Mouse (Mus musculus): ENCODE measurements at regions not wholly inside any gene's neighbourhood (a gene's known extent, or its start where the extent isn't known, plus 50 kb on each side); places are given as distances from the start of the nearest gene placed in this dataset.
"Not testable (repeated sequence)": the region's sequence is repeated elsewhere in the genome, so short reads cannot be mapped to it uniquely, and the experiment has no call there.

GRCm38 (mm10) chr2:48315306-48315705 is 498.6 kb upstream of the Acvr2a start:
- DNase-seq, result no peak

DNA sequence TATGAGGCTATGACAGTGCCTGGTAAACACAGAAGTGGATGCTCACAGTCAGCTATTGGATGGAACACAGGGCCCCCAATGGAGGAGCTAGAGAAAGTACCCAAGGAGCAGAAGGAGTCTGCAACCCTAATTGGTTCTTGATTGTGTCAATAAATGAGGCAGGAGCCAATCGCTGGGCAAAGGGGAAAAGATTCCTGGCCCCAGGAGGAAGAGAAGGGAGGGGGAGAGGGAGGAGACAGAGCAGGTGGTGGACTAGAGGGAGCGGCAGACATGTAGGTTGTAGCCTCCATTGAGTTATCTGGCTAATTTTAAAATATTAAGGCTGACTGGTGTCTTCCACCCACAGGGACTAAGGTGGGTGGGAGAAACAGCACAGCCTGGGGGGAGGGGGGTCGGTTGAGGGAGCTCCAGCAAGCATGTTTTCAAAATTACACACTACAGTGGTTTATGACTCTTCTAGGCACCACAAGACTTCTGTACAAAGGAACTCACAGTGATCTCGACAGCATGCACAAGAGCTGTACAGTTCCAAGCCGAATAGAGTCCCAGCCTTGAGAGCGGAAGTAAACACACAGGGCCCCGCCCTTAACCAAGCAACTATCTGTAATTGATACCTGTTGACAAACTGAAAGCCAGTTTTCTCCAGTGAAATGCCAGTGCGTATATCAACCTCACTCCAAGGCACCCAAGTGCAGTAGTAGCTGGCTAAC is 497.6 kb upstream of the Acvr2a start:
- DNase-seq, result no peak

- DNase-seq, result no peak
Measured at GRCm38 (mm10) chr2:48317821-48318220, 496.1 kb upstream of the Acvr2a start.

DNA sequence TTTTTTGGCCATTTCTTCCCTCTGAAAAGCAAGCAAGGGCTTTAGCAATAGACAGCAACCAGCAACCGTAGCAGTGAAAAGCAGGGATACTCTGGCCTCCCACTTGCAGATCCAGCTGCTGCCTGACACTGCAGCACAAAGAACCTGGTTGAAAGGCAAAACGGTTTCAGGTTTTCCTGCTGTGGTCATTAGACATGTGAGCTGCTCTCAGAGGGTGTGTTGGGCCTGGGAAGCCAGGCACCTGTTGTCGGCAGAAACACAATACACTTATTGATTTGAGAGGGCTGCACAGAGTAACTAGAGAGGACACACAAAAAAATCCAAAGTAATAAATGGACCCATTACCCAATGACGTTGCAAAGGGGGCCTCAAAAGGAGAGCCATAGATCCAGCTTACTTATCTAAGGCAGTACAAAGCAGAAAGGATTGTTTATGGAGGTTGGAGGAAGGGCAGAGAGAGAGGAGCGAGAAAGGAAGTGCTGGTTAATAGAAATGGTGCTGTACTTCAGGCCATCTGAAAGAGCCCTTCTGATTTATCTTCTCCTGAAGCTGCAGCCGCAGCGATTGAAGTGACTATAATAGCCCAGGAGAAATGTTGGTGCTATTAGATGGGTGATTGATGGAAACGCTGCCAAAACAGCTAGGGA is 495.4 kb upstream of the Acvr2a start:
- DNase-seq, result no peak

DNA sequence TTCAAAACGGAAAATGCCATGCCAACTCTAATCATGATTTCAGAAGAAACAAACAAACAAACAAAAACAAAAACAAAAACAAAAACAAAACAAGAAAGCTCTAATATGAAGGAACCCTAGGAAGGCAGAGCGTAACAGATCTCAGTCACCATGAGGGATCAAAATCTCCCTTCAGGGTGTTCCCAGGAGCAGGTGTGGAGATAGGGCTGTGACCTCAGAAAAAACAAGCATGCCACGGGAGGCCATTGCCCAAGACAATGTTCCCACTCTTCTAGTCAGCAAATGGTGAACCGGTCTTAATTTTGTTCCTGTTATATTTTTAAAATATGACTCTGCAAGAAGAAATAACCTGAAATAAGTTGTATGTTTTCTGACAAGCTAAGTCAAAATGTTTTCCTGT is 492.4 kb upstream of the Acvr2a start:
- no peak for DNase-seq

GRCm38 (mm10) chr2:48322278-48322677 is 491.6 kb upstream of the Acvr2a start:
- no peak for DNase-seq

- DNase-seq, result no peak
Measured at GRCm38 (mm10) chr2:48328204-48328603, 485.7 kb upstream of the Acvr2a start.

DNA sequence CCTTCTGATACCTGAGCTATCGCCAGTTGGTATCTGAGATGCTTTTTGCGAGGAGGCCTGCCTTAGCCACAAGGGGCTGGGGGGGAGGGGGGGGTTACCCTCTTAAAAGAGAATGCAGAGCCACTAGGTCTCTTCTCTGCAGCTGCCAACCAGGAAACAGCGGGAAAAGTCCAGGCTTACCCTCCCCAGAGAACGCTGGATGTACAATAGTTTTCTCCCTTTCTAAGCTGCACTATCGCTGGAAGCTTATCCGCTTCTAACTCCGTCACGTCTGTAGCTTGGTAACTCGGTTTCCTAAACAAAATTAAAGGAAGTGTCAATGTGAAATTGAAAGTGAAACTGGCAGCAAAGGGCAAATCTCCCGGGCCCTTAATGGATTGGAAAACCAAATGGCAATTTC is 481.1 kb upstream of the Acvr2a start:
- DNase-seq, result no peak

- no peak for DNase-seq
Measured at GRCm38 (mm10) chr2:48348021-48348420, 465.9 kb upstream of the Acvr2a start.

DNA sequence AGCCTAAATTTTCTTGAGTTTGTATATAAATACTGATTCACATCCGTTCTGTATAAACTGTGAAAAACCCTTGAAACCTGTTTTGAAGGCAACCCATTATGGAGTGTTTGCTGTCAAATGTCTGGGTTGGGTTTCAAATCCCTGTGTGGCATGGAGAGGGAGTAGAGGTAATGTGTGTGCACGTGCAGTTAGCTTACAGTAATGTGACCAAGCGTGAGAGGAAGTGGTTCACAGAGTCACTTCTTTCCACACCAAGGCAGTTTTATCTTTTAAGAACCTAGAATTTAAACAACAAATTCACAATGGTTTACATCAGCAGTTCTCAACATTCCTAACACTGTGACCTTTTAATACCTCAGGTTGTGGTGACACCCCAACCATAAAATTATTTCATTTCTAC is 464.1 kb upstream of the Acvr2a start:
- DNase-seq, result no peak

- DNase-seq, result no peak
Measured at GRCm38 (mm10) chr2:48350206-48350605, 463.7 kb upstream of the Acvr2a start.

DNA sequence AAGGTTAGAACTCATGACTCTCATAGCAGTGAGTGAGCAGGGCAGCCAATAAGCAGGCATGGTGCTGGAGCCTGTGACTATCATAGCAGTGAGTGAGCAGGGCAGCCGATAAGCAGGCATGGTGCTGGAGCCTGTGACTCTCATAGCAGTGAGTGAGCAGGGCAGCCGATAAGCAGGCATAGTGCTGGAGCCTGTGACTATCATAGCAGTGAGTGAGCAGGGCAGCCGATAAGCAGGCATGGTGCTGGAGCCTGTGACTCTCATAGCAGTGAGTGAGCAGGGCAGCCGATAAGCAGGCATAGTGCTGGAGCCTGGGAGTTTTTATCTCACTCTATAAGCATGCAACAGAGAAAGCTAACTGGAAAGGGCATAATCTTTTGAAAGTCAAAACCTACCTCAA is 442.3 kb upstream of the Acvr2a start:
- DNase-seq, result not testable (repeated sequence)

DNA sequence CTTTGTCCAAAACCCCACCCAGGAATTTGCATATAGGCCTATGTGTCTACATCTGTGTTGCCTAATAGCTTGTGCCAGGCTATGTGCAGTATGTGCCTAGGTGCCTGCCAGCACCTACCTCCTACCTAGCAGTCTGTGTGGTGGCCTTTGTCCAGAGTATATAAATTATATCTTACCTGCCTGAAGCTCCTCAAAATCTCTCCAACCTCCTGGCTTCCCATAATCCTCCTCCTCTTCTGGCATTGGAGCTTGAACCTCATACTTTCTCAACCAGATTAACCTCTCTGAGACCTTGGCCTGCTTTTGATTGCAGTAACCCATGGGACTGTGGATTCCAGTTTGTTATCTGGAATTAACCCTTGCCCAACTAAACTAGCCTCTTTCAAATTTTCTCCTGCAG is 440.8 kb upstream of the Acvr2a start:
- no peak for DNase-seq

DNA sequence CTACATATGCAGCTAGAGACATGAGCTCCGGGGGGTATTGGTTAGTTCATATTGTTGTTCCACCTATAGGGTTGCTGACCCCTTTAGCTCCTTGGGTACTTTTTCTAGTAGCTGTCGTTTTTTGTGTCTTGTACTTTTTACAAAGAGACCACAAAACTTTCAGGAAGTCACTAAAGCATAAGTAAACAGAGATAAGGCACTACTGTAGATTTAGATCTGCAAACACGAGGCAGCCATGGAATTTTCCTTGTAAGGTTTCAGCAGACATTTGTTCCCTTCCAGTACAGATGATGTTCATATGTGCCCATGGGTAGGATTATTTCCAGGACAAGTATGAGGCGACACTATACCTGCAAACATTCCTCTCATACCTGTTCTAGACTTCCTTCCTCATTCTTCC is 439.6 kb upstream of the Acvr2a start:
- no peak for DNase-seq

GRCm38 (mm10) chr2:48378160-48378559 is 435.7 kb upstream of the Acvr2a start:
- no peak for DNase-seq

DNA sequence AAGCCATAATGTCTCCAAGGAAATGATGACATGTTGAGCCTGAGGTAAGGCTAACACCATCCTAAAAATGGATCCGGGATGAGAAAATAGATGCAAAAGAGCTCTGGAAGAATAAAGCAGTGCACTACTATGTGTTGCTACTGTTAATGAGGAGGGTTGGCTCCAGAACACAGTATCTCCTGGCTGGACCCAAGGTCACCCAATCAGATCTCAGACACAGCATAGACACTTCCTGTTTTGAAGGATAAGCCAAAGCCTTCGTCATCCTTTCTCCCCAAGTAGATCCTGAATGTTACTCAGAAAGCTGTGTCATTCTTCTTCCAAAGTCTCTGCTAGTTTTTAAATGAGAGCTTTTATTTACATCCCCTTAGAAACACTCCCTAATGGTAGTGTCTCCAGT is 435.2 kb upstream of the Acvr2a start:
- DNase-seq, result no peak

DNA sequence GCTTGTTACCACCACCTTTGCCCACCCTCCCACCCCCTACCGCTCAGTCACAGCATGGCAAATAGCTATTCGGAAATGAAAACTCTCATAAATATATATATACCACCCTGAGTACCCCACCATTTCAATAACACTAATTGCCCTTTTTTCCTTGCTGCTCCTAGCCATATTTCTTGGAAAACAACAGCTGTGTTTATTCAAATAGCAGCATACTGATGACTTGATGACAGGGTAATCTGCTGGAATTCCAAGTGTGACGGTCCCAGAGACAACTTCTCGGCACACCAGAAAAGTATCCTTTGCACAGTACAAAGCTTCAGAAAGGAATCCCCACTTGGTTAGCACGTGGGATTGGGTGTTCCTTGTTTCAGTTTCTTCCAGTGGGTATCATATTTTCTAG is 433.8 kb upstream of the Acvr2a start:
- DNase-seq, result no peak

GRCm38 (mm10) chr2:48380786-48381185 is 433.1 kb upstream of the Acvr2a start:
- DNase-seq, result no peak

DNA sequence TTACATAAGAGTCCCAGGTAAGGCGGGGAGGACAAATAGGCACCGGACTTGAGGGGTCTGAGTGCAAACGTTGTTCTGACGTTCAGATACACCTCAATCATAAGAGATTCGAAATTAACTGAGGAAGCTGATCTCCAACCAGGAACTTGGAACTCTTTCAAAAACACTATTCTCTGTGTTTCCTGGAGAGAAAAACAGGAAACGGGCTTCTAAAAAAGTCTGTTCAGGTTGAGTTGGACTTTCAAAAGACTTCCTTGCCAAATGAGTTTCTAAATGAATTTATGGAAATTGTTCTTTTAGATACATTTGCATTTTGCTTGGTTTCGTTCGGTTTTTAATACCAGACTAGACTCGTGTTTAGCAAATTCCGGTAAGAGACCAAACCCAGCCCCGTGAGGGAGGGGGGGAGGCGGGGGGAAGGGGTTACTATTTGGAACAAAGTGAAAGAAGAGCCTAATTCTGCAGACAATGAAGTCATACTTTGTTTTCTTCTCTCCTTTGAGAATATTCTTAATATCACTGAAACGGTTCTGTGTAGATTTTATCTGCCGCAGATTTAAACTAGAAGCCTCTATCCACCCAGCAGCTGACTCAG is 432.3 kb upstream of the Acvr2a start:
- DNase-seq, result peak in 1 of 2 experiments; percentile 3

DNA sequence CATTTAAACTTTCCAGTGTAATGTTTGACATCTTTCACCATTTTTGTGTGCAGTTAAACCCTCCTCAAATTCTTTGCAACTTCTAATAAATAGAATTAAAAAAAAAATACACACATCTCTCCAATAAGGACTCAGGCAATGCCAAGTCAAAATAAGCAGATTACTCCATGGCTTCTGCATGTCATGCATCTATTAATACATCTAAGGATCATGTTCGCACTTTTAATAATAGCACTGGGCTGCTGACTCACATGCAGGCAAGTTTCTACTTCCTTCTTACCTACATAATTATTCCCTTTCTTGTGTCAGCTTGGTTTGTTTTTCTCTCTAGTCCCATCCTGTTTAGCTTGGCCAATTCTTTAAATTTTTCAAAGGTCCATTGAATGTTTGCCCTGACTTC is 415.4 kb upstream of the Acvr2a start:
- no peak for DNase-seq

- no peak for DNase-seq
Measured at GRCm38 (mm10) chr2:48399191-48399590, 414.7 kb upstream of the Acvr2a start.

GRCm38 (mm10) chr2:48402813-48403212 is 411.1 kb upstream of the Acvr2a start:
- no peak for DNase-seq

DNA sequence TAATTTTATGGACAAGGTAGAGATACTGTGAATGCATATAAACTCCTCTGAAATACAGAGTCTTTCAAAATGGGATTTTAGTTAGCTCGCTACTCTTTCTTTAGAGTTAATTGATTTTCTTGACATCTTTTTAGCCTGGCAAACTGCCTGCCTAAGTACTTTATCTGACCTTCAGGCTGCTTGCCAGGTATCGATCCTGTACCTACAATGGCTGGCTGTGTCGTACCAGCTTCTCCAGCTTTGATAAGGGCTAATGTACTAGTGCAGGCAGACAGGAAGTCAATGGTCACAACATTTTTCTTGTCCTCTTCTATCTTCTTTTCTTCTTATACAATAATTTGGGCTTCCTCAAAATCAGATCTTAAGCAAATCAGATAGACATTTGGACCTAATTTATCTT is 409.4 kb upstream of the Acvr2a start:
- no peak for DNase-seq

DNA sequence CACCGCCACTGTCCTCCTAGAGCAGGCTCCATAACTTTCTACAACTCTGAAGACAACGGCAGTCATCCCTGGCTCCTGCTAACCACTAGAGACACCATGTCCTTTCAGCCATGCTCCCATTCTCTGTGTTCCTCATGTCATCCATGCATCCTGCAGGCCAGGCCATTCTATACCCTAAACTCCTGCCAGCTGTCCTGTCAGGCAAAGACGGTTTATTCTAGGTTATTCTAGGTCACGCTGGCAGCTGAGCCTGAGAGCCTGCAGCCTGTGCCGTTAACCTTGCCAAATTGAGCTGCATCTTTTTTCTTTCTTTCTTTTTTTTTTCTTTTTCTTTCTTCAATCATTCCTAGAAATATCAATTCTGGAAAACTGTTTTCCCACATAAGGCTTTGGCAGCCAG is 406.0 kb upstream of the Acvr2a start:
- DNase-seq, result no peak

- DNase-seq, result no peak
Measured at GRCm38 (mm10) chr2:48409876-48410275, 404.0 kb upstream of the Acvr2a start.

Data from spleen, adult 18-20 months (tissue).